Mouse (Mus musculus): ENCODE measurements around the gene 3110040M04Rik. TPM values are rescaled to one million over a fixed set of nuclear protein-coding genes. Genes with fewer than 3 reads are reported as not detected.
"Not testable (repeated sequence)": the region's sequence is repeated elsewhere in the genome, so short reads cannot be mapped to it uniquely, and the experiment has no call there.

The 3110040M04Rik gene
- polyA plus RNA-seq, 1 experiment from 2014 or later: not detected

GRCm38 (mm10) chr1:151177030-151177936, 26.6 kb upstream of the 3110040M04Rik start:
- WGBS: 11% methylated on average over 10 of the region's 10 CpGs
- peak; percentile 49 for DNase-seq (ENCODE audit: extremely low spot score, low spot score)
- no peaks in the 10 kb centered on the region for H3K9me3 ChIP-seq
- H3K36me3 ChIP-seq (replicated peaks): no peaks in the 10 kb centered on the region
- H3K27me3 ChIP-seq (ENCODE audit: poor library complexity, severe bottlenecking): peaks cover 12% of the 10 kb centered on the region
- peaks cover 24% of the 10 kb centered on the region for H3K4me1 ChIP-seq
- peak overlapping the region; percentile 77 for H3K27ac ChIP-seq
- H3K4me3 ChIP-seq: peak overlapping the region; percentile 42

- no peaks in the 10 kb centered on the region for H3K9me3 ChIP-seq
- DNase-seq (ENCODE audit: extremely low spot score, low spot score): no peak
- WGBS: 14% methylated on average over 4 of the region's 4 CpGs
Measured at GRCm38 (mm10) chr1:151177937-151178271, 26.0 kb upstream of the 3110040M04Rik start.

GRCm38 (mm10) chr1:151178505-151179083, 25.3 kb upstream of the 3110040M04Rik start:
- no peak overlapping the region; the same call in 1 of the 2 replicates for H3K4me3 ChIP-seq
- peaks cover 24% of the 10 kb centered on the region for H3K4me1 ChIP-seq
- no peaks in the 10 kb centered on the region for H3K9me3 ChIP-seq
- DNase-seq (ENCODE audit: extremely low spot score, low spot score): no peak
- H3K27ac ChIP-seq: peak overlapping the region; percentile 77; the same call in 1 of the 2 replicates
- H3K36me3 ChIP-seq (replicated peaks): no peaks in the 10 kb centered on the region
- WGBS: 19% methylated on average over 2 of the region's 2 CpGs
- H3K27me3 ChIP-seq (ENCODE audit: poor library complexity, severe bottlenecking): peaks cover 12% of the 10 kb centered on the region

More at GRCm38 (mm10) chr1:151177937-151178271, 26.0 kb upstream of the 3110040M04Rik start:
- Histone ChIP-seq H3K27ac (peak overlapping the region; percentile 77), H3K27me3 (ENCODE audit: poor library complexity, severe bottlenecking) (peaks cover 12% of the 10 kb centered on the region), H3K36me3 (replicated peaks) (no peaks in the 10 kb centered on the region), H3K4me3 (peak overlapping the region; percentile 42), H3K4me1 (peaks cover 24% of the 10 kb centered on the region)

GRCm38 (mm10) chr1:151180167-151180566, 23.8 kb upstream of the 3110040M04Rik start:
- H3K4me3 ChIP-seq: no peak overlapping the region
- peaks cover 12% of the 10 kb centered on the region for H3K27me3 ChIP-seq (ENCODE audit: poor library complexity, severe bottlenecking)
- H3K36me3 ChIP-seq (replicated peaks): no peaks in the 10 kb centered on the region
- H3K27ac ChIP-seq: no peak overlapping the region
- WGBS: 86% methylated on average over 2 of the region's 2 CpGs
- peaks cover 24% of the 10 kb centered on the region for H3K4me1 ChIP-seq
- no peaks in the 10 kb centered on the region for H3K9me3 ChIP-seq
- no peak for DNase-seq (ENCODE audit: extremely low spot score, low spot score)

GRCm38 (mm10) chr1:151182266-151182665, 21.7 kb upstream of the 3110040M04Rik start, which contains the start of gene Gm47985:
Gene Gm47985 (plus strand): TSS chr1:151182537.
- H3K27ac ChIP-seq; H3K9me3 ChIP-seq; DNase-seq (ENCODE audit: extremely low spot score, low spot score); H3K4me3 ChIP-seq; H3K36me3 ChIP-seq (replicated peaks): not testable (repeated sequence)
- 86% methylated on average over 1 of the region's 7 CpGs for WGBS
- H3K4me1 ChIP-seq: peaks cover 16% of the 10 kb centered on the region
- H3K27me3 ChIP-seq (ENCODE audit: poor library complexity, severe bottlenecking): peaks cover 12% of the 10 kb centered on the region

- H3K4me3 ChIP-seq; H3K36me3 ChIP-seq (replicated peaks); DNase-seq (ENCODE audit: extremely low spot score, low spot score); H3K27ac ChIP-seq; H3K9me3 ChIP-seq; H3K4me1 ChIP-seq; H3K27me3 ChIP-seq (ENCODE audit: poor library complexity, severe bottlenecking): not testable (repeated sequence)
- WGBS: 82% methylated on average over 3 of the region's 3 CpGs
Measured at GRCm38 (mm10) chr1:151186186-151186585, 17.7 kb upstream of the 3110040M04Rik start.

- not testable (repeated sequence) for H3K36me3 ChIP-seq (replicated peaks); DNase-seq (ENCODE audit: extremely low spot score, low spot score); H3K4me1 ChIP-seq; H3K27me3 ChIP-seq (ENCODE audit: poor library complexity, severe bottlenecking); H3K4me3 ChIP-seq; H3K9me3 ChIP-seq; H3K27ac ChIP-seq
- 89% methylated on average over 4 of the region's 4 CpGs for WGBS
Measured at GRCm38 (mm10) chr1:151186879-151187424, 17.0 kb upstream of the 3110040M04Rik start.

- Histone ChIP-seq H3K4me1 (no peaks in the 10 kb centered on the region), H3K4me3 (no peak overlapping the region), H3K27me3 (ENCODE audit: poor library complexity, severe bottlenecking) (no peaks in the 10 kb centered on the region), H3K36me3 (replicated peaks) (no peaks in the 10 kb centered on the region), H3K27ac (no peak overlapping the region), H3K9me3 (no peaks in the 10 kb centered on the region)
- DNase-seq (ENCODE audit: extremely low spot score, low spot score): no peak
- WGBS: 88% methylated on average over 4 of the region's 4 CpGs
Measured at GRCm38 (mm10) chr1:151188469-151188868, 15.5 kb upstream of the 3110040M04Rik start.

GRCm38 (mm10) chr1:151192075-151192474, 11.8 kb upstream of the 3110040M04Rik start, which contains the start of gene Gm8947:
Gene Gm8947 (plus strand): TSS chr1:151192376.
- not testable (repeated sequence) for H3K4me1 ChIP-seq; H3K4me3 ChIP-seq; DNase-seq (ENCODE audit: extremely low spot score, low spot score); H3K36me3 ChIP-seq (replicated peaks); H3K27ac ChIP-seq; H3K9me3 ChIP-seq; H3K27me3 ChIP-seq (ENCODE audit: poor library complexity, severe bottlenecking)
- WGBS: no CpG with 5 or more reads among the region's 7 CpGs

- not testable (repeated sequence) for H3K27ac ChIP-seq; H3K9me3 ChIP-seq; H3K27me3 ChIP-seq (ENCODE audit: poor library complexity, severe bottlenecking); DNase-seq (ENCODE audit: extremely low spot score, low spot score); H3K4me3 ChIP-seq; H3K36me3 ChIP-seq (replicated peaks); H3K4me1 ChIP-seq
- WGBS: 94% methylated on average over 15 of the region's 15 CpGs
Measured at GRCm38 (mm10) chr1:151192739-151193138, 11.2 kb upstream of the 3110040M04Rik start.

- not testable (repeated sequence) for H3K9me3 ChIP-seq; DNase-seq (ENCODE audit: extremely low spot score, low spot score); H3K36me3 ChIP-seq (replicated peaks); H3K27ac ChIP-seq; H3K4me1 ChIP-seq; H3K4me3 ChIP-seq; H3K27me3 ChIP-seq (ENCODE audit: poor library complexity, severe bottlenecking)
- 69% methylated on average over 4 of the region's 4 CpGs for WGBS
Measured at GRCm38 (mm10) chr1:151195986-151196385, 7.9 kb upstream of the 3110040M04Rik start.

GRCm38 (mm10) chr1:151196690-151197089, 7.2 kb upstream of the 3110040M04Rik start:
- H3K4me3 ChIP-seq; H3K27me3 ChIP-seq (ENCODE audit: poor library complexity, severe bottlenecking); H3K4me1 ChIP-seq; DNase-seq (ENCODE audit: extremely low spot score, low spot score); H3K36me3 ChIP-seq (replicated peaks); H3K9me3 ChIP-seq; H3K27ac ChIP-seq: not testable (repeated sequence)
- 82% methylated on average over 3 of the region's 3 CpGs for WGBS

GRCm38 (mm10) chr1:151198120-151198519, 5.8 kb upstream of the 3110040M04Rik start, which contains the start of gene Gm47995:
Gene Gm47995 (plus strand): TSS chr1:151198448.
- WGBS: 94% methylated on average over 2 of the region's 4 CpGs
- H3K9me3 ChIP-seq, H3K27ac ChIP-seq: not testable (repeated sequence)

More at GRCm38 (mm10) chr1:151198120-151198519, 5.8 kb upstream of the 3110040M04Rik start, which contains the start of gene Gm47995:
- H3K36me3 ChIP-seq (replicated peaks); H3K4me1 ChIP-seq; H3K27me3 ChIP-seq (ENCODE audit: poor library complexity, severe bottlenecking); H3K4me3 ChIP-seq; DNase-seq (ENCODE audit: extremely low spot score, low spot score): not testable (repeated sequence)
